Mouse (Mus musculus): ENCODE measurements at regions not wholly inside any gene's neighbourhood (a gene's known extent, or its start where the extent isn't known, plus 50 kb on each side); places are given as distances from the start of the nearest gene placed in this dataset.

DNA sequence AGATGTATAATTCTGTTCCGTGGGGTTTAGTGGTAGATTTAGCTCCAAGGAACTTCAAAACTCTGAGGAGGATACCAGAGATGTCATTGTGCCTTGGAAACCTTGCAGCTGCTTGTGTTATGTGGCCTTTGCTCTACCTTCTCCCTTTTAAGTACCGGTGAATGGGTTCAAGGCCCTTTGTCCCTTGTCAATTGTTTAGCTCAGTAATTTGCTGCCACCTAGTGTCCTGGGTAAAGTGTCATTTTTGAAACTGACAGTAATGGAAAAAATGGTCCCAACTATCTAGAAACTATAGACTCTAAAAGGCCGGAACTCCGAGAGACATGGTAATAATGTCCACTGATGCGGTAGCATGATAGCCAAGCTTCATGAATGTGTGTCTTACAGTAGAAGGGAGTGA lies 90.8 kb upstream of the Phactr1 start:
- in situ Hi-C loops (cut with MboI, MseI): loop anchor here (10.0 to 25.0 kb wide), 2 partner anchors 865 to 952 kb away; no protein-coding TSS in a partner anchor

DNA sequence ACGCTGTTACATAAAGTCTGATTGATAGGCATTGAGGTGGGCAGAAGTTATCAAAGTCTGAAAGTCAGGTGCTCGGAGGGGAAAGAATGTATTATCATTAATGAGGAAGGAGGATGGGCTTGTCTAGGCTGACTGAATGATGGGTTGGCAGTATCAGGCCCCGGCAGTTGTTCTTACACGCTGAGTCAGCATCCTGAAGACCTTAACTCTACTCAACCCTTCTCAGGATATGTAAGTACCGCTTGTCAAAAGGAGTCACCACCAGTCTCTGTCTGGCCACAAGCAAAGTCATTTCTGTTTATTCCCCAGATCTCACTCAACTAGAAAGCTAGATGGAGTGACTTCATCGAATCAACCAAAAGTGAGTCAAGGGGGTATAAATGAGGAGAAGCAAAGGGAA lies 90.0 kb upstream of the Phactr1 start:
- in situ Hi-C loops (cut with MboI, MseI): loop anchor here (10.0 to 25.0 kb wide), 2 partner anchors 866 to 953 kb away; no protein-coding TSS in a partner anchor

DNA sequence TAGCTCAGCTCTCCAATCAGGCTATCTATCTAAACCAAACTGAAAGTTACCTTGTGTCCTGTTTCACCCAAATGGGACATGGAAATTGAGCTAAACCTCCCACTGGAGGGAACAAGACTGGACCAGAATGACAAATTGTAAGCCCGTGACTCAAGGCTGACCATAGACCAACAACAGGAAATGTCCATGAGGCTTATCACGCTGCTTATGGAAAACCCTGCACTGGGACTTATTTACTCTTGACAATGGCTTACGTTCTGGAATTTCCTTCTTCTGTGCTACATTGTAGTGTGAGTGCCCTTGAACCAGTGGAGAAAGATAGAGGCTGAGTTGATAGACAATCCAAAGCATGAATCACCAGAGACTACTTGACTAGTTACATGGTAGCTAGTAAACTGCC lies 87.5 kb upstream of the Phactr1 start:
- in situ Hi-C loops (cut with MboI, MseI): loop anchor here (10.0 to 25.0 kb wide), 2 partner anchors 868 to 956 kb away; no protein-coding TSS in a partner anchor

DNA sequence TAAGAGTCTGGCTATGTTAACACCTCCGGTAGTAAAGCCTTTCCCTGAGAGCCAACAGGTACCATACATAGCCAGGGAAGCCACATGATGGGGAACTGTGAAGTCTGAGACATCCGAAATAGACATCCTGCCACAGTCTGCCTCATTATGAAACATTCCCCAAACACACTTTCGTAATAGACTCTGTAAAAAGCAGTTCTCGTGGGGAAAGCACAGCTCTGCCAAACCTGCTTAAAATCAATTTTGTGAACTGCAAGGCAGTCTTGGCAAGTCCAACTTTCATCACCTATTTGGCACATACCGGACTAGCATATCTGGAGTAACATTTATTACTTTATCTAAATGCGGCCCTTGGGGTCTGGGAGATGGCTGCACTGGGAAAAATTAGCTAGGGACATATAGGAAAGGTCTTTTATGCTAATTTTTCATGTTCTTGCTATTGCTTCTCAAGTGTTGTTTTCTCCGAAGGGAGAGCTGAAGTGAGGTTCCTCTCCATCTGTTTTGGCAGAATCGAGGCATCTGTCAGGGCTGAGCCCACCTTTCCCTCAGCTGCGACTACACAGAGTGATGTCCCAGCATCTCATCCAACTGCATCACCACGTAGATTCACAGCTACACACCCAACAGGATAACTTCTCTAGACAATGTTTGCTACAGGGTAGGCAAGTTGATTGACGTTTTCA lies 86.8 kb upstream of the Phactr1 start:
- in situ Hi-C loops (cut with MboI, MseI): loop anchor here (10.0 to 25.0 kb wide), 2 partner anchors 869 to 956 kb away; no protein-coding TSS in a partner anchor

DNA sequence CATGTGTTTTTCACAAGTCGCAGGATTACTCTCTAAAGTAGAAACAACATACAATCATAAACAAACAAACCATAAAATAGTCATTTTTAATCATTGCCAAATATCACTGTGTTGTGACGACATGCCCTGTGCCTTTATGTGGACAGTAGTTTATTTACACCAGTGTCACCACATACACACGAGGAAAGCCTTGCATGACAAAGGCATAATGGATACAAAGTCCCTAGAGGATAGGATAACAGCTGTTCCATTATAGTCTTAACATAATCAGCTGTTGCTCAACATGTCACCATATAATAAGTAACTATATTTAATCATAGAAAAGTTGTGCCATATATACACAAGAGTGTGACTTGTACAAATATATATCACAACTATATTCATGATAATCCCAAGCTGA lies 85.2 kb upstream of the Phactr1 start:
- in situ Hi-C loops (cut with MboI, MseI): loop anchor here (10.0 to 25.0 kb wide), 2 partner anchors 870 to 958 kb away; no protein-coding TSS in a partner anchor

DNA sequence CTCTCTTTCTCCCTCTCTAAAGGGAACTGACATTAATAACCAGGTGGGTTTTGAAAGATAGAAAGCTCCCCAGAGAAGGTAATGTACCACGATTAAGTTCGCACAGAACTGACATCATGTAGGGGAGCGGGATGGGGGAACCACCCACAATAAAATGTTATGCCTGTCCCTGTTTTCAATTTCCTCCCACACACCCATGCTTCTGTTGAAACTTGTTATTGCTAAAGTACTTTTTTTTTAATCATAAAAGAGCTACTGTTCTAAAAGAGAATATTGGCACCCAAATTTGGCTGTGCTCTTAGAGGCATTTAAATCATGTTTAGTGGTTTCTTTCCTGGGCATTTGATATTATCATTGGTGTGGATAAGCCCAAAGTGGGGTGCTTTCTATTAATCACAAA lies 82.6 kb upstream of the Phactr1 start:
- in situ Hi-C loops (cut with MboI, MseI): loop anchor here (10.0 to 25.0 kb wide), 2 partner anchors 873 to 960 kb away; no protein-coding TSS in a partner anchor

DNA sequence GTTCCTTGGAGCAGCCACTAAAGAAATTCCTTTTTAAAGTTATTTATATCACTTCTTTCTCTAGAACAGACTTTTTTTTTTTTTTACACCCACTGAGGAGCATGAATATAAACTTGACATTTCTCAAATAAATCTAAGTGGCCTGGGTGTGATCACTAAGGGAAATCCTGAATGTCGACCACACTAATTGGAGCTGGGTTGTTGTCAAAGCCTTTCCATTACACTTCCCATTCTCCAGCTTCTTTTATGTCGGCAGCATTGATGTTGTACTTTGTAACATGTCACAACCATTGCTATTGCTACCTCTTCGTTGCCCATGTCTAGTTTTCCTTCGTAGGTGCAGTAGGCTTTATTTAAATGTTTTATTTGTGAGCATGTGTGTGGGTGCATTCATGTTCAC lies 77.1 kb upstream of the Phactr1 start:
- in situ Hi-C loops (cut with MboI, MseI): no loop called here

DNA sequence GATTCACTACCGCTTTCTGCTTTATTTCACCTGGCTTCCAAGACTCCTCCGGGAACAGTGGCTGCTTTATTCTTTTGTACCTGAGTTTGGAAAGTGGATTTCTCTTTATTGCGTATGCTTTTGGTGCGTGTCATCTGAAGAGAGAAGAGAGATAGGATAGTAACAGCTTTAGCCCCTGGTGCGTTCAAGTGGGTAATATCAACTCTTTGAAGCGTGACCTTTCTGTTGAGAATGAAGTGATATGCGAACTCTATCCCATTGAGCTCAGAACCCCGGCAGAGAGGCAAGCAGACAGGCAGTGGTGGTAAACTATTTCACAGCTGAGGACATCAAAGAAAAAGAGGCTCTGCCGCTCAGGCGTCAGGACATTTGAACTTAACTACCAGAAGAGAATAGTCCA lies 72.7 kb upstream of the Phactr1 start:
- in situ Hi-C loops (cut with MboI, MseI): no loop called here

DNA sequence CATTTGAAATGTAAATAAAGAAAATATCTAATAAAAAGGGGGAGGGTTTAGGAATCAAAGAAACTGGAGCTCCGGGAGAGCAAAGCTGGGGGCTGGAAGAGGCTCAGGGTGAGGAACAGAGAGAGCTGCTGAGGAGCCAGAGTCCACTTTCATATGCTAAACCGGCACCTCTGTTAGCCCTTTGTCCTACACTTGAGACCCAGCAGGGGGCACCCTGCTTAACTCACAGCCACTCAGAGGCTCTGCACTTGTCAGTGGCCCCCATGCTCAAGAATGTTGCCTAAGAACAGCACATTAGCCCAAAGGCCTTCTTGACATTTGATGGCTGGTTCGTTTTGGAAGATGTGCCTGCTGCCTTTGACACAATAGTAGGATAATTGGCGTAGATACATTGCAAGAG lies 71.5 kb upstream of the Phactr1 start:
- in situ Hi-C loops (cut with MboI, MseI): no loop called here

DNA sequence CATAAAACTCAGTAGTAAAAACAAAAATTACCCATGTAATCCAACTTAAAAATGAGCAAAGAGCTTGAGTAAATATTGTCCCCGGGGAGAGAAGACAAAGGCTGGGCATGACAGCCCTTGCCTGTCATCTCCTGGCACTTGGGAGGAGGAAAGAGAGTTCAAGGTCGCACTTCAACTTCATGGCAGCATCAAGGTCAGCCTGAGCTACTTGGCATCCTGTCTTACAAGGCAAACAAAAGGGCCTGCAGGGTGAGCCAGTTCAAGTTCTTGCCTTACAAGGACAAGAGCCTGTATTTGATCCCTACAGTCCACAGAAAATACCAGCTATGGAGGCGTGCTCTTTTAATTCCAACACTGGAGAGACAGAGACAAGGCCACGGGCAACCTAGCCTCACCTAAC lies 67.1 kb upstream of the Phactr1 start:
- in situ Hi-C loops (cut with MboI, MseI): no loop called here

DNA sequence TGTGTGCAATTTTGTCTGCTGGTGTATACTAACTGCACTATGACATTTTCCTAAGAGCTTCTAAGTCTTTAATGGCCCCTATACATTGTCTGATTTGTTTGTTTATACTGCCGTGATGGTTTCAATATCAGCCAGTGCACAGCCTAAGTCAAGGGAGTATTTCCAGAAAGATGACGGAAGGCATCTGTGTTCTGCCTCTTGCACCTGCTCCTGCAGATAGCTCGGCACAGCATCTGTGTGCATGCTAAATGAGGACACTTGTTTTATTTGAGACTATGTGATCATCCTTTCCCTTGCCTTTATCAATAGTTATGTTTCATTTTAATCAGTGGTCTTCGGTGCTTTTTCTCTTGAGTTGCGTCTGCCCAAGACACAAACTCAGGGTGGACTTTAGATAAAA lies 64.6 kb upstream of the Phactr1 start:
- in situ Hi-C loops (cut with MboI, MseI): no loop called here

DNA sequence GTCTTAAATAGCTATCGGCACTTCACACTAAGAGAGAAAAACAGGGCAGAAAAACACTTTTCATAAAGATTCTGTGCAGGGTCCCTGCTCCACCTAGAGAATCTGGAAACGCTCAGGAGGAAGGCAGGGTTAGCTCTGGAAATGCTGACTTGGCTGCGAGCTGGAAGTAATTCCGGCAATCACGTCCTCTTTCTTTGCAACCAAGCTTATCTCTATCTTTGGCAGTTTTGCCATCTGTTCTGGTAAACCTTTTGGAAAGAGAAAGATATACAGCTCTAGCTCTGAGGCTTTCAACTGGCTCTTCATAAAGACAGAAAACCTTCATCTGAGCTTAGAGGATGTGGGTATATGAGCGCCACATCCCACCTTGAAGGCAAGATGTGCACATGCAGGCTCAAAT lies 63.2 kb upstream of the Phactr1 start:
- in situ Hi-C loops (cut with MboI, MseI): no loop called here

DNA sequence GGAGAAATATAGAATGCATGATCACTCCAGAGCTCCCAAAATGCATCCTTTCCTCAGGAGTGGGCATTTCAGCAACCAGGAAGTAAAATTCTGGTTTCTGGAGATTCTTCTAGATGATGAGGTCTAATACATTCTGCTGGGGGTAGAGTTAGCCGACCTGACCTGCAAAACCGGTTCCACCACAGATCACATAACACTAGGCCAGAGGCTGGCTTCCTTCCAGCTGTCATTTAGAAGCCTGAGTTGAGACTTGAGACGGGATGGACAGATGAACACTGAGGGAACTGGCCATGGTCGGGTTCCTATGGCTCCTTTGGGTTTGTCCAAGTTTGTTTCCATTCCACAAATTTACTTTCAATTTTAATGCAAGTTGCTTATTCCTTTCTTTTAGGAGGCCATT lies 62.6 kb upstream of the Phactr1 start:
- in situ Hi-C loops (cut with MboI, MseI): no loop called here

DNA sequence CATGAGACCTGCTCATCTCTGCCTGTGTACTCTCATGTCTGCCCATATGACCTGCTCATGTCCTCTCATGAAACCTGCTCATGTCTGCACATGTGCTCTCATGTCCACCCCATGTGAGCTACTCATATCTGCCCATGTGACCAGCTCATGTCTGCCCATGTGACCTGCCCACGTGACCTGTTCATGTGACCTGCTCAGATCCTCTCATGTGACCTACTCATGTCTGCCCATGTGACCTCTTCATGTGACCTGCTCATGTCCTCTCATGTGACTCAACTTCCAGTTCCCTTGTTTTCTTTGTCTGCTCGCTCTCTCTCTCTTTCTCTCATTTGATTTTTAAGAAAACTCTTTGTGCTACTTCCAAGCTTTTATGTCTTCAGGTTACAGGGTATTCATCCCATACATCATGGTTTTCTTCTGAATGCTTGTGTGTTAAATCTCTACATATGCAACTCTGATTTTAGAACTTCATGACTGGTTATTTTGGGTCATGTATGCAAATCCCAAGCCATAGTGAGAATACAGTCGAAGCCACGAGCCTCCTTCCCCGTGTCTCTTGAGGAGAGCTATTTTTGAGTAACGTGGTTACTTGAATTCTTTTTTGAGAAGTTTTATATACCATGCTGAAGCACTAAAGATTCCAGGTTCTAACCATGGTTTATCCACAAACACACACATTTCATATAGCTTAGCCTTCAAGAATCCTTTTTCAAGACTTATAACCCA lies 60.7 kb upstream of the Phactr1 start:
- in situ Hi-C loops (cut with MboI, MseI): no loop called here

DNA sequence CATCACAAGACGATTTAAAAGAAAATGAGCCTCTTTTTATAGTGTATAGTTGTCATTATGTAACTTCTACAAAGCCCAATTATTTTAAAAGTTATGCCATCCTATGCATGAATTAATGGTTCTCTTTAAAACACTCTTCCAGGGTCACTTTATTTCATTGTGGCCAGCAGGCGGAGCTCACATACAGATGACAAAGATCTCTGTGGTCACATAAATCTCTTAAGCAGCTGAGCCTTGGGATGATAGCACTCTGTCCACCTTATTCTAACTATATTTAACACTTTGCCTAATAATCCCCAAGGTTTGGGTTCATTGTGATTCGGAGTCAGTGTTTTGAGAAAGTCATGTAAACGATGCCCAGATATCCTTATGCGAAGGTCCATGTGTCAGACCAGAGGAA lies 56.9 kb upstream of the Phactr1 start:
- in situ Hi-C loops (cut with MboI, MseI): no loop called here
